Mouse (Mus musculus) right cerebral cortex, postnatal 36 days (tissue): Measurements from ENCODE around the gene Clec16a.

Source experiments
- DNase-seq, 2 experiments: peaks; one replicate each; pipeline ENCODE4 v3.0.0; 2022; ENCODE audit warnings: low spot score in 2 of 2, mixed read lengths in 1 of 2

The Clec16a gene

GRCm38 (mm10) chr16:10762569-10763180, 217.5 kb downstream of the Clec16a start:
- DNase-seq: no peak

GRCm38 (mm10) chr16:10763540-10764264, 218.6 kb downstream of the Clec16a start:
- no peak for DNase-seq

GRCm38 (mm10) chr16:10764323-10764722, 219.2 kb downstream of the Clec16a start:
- no peak for DNase-seq

- no peak for DNase-seq
These were observed 222.0 kb downstream of the Clec16a start for GRCm38 (mm10) chr16:10767158-10767557.

DNA sequence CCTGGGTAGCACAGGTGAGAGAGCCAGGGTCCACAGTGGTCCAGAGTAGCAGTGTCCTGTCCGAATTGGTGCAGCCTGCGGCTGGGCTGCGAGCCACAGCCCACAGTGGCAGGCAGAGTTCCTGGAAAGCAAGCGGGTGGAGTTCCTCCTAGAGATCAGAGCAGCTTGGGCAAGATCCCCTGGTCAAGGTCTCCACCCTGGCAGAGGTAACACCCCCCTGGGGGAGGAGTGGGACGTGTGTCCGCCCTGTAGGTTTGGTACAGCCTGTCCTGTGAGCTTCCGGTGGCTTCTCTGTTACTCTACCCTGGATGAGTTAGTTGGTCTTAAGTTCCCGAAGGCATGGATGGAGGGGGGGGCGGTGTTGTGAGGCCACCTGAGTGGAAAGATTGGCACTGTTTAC, 223.7 kb downstream of the Clec16a start:
- no peak for DNase-seq

- peak in 1 of 2 experiments; percentile 44 for DNase-seq
These were observed 224.5 kb downstream of the Clec16a start for GRCm38 (mm10) chr16:10769661-10770060.

- no peak for DNase-seq
These were observed 225.6 kb downstream of the Clec16a start for GRCm38 (mm10) chr16:10770531-10771325.

DNA sequence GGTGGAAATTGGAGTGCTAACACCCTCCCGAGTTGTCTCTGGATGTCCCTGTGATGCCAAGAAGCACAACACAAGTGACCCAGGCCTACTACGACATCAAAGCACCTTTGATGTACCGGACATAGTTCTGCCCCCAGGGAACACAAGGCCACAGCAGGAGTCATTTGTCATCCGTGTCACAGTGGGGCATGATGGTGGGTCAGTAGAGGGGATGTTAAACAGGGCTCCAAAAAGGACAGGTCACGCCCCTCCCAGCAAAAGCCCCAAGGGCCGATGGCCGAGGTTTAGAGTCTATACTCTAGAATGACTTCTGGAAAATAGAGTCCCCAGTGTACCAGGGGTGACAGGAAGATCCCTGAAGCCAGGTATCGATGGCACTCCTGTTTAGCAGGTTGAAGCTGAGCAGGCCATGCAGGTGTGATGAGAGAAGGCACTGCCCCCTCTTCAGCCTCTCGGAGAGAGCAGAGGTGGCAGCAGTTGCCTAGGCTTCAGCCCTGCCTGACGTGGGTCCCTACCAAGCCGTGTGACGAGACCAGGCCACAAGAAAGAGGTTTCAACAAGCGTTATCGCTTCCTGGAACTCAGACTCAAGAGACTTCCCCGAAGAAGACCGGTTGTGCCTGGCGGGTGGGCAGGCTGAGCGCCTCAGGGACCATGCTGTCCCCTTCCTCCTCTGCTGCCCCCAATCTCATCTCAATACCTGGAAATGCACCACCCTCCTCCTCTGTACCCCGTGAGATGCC, 226.8 kb downstream of the Clec16a start:
- no peak for DNase-seq

DNA sequence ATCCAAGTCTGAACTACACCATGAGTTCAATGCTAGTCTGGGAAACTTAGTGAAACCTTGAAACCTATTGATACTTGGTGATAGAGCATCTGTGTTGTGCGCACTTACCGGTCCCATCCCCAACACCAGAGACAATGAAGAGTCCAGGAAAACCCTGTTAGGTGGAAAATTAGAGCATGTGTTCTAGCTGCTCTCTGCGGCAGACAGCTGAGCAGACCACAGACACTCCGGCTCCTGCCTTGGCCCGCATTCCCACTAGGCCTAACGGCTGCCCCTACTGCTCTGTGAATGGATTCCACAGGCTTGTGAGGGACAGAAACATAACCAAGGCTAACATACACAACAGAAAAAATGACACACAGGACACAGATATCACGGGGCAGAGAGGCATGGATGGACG, 228.4 kb downstream of the Clec16a start:
- no peak for DNase-seq

- no peak for DNase-seq
These were observed 229.6 kb downstream of the Clec16a start for GRCm38 (mm10) chr16:10774726-10775125.

DNA sequence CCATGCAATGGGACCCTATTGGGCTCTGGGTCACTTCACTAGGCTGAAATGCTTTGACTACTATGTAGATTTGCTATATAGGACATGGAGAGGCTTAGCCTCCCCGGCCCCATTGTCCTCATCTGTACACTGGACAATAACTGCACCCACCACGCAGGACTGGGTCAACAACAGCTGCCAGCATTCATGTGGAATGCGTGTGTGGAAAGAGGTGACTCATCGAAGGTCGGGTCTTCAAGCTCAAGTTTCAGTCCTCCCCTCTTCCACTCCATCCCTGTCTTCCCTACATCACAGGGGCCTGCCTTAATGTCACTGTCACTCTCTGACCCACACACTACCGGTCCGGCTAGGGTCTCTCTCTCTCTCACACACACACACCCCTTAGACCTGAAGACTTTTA, 231.2 kb downstream of the Clec16a start:
- no peak for DNase-seq

- DNase-seq: no peak
These were observed 232.5 kb downstream of the Clec16a start for GRCm38 (mm10) chr16:10777579-10778160.

DNA sequence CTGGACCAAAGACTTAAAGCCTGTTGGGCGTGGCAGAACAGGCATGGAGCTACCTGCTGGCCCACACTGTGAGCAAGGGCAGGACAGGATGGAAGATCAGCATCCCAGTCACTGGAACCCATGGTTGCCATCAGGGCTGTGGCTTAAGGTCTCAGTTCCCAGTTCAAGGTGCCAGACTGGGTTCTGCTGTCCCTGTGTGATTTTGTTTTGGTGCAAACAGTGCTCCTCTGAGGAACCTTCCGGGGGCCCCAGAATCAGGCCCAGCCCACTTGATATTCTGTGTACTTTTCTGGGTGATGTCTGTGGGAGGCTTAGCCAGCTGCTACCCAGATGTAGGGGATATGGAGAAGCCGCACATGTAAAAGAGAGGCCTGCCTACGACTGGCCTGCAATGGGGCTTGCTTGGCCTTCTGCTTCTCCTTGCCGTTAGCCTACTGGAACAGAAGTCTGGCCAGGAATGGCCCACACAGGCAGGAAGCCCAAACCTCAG, 235.5 kb downstream of the Clec16a start:
- no peak for DNase-seq

GRCm38 (mm10) chr16:10781862-10782371, 236.8 kb downstream of the Clec16a start:
- DNase-seq: no peak

DNA sequence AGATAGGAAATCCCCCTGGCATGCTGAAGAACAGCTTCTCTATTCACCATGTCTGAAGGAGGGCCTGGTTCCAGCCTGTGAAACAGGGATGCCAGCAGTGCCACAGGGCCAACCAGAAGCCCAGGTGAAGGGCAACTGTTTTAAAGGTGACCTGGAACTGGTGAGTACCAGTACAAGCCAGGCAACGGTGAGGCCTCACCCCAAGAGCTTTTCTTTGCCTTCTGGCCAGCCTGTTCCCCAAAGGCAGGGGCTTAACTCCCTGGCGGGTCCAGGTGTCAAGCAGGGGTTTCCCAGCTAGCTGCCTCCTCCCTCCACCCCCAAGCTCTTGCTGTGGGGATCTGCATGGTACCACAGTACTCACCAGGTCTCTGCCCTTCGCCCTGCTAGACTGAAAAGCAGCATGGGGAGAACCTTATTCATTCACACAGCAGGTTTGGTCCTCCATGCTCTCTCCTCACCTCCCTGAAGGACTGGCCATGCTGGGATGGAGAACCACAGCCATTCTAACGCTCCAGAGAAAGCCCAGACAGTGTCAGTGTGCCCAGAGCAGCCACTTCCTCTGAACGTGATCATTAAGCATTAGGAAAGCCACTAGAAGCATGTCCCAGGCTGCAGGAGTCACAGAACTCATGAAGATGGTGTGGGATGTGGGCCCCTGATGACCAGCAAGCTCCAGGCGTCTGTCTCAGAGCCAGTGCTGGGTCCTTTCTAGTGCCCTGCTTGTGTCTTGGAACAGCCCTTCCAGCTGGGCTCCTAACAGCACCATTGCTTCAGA, 237.4 kb downstream of the Clec16a start:
- DNase-seq: no peak

DNA sequence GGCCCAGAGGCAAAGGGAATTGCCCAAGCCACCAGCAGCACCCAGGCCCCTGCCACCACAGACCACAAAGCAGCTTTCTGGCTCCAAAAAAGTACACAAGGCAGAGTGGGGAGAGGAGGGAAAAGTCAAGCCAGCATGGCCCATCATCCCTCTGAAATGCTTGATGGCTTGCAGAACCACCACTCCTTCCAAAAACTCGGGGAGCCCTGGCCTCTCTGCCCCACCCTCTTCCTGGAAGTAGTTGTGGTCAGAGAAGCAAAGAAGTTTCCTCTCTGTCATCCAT, 238.0 kb downstream of the Clec16a start:
- DNase-seq: no peak

DNA sequence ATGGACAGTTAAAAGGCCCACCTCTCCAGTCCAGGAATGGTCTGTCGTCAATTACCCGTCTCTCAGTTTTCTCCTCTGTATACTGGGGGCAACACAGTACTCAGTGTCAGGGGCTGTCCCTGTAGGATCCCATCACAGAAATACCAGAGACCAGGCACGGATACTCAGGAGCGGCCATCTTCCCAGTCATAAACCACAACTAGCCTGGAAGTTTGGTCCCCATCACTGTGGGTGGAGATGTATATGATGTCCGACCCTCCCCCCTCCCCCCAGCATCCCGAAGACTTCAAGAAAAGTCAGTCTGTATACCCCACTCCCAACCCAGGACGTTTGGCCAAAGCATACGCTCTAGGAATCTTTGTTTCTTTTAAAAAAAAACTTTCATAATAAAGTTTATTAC, 238.3 kb downstream of the Clec16a start:
- no peak for DNase-seq

DNA sequence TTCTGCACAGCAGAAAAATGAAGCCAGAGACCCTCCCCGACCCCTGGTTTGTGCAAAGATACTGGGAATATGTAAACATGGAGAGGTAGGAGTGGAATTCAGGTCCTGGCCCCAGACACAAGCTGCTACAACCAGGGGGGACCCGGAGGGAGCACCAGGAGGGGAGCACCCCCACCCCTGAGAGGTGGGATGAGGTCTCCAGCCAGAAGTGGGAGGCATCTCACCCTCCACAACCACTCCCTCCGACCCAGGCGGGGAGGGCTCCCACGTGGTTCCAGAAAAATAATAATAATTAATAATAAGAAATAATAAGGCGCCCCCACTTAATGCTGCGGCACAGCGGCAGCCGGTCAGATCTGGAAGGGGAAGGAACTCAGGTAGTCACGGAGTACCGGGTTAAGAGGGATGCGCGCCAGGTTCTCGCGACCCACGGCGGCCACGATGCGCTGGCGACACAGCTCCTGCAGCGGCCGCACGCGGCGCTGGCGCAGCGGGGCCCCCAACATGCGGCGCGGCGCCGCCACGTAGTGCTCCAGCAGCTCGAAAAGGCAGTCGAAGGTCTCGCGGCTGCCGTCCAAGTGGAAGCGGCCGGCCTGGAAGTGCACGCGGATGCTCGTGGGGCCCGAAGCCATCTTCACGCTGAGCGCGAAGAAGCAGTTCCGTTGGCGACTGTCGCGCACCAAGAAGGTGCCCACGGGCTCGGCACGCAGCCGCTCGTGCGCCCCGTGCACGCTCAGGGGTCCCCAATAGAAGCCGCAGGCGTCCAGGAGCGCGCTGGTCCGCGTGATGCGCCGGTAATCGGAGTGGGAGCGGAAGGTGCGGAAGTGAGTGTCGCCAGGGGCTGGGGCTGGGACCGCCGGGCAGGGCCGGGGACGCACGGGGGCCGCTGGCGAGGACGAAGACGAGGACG, 239.0 kb downstream of the Clec16a start:
- no peak for DNase-seq

GRCm38 (mm10) chr16:10784793-10785370, 239.7 kb downstream of the Clec16a start:
- DNase-seq: peak; percentile 50 to 78
